Comparison of ENCODE assay signal across 13 mouse cellular contexts in genomic region chr11:64023380-64023981, GRCm38 (mm10). TPM values are rescaled to one million over a fixed set of nuclear protein-coding genes. Genes with fewer than 3 reads are reported as not detected.
DNase-seq lines count a peak whose midpoint lies in the region; ATAC-seq lines count a peak whose summit lies in the region.
"Had no signal": no experiment of that assay in that cellular context is flagged by ENCODE, and none has a peak within 500 bp of the region (broad histone marks: within the 10 kb centered on the region; RNA-seq: fewer than 3 reads in every experiment).

No protein-coding gene starts in this region.

- no peak overlapping the region for H3K4me3 ChIP-seq in midbrain, embryonic 13.5 days (replicated peaks)
- H3K4me3 ChIP-seq: heart, embryonic 13.5 days; left cerebral cortex, adult 2 months had no signal

- intact Hi-C loops in heart, postnatal 10 days (cut with DNase I): no loop called here

- ATAC-seq in midbrain, embryonic 13.5 days: peak; percentile 68

- H3K9me3 ChIP-seq in midbrain, embryonic 13.5 days: no peaks in the 10 kb centered on the region
- H3K9me3 ChIP-seq: G1E; heart, embryonic 13.5 days had no signal

- H3K27me3 ChIP-seq in midbrain, embryonic 13.5 days: no peaks in the 10 kb centered on the region; the same call in 1 of the 2 replicates
- H3K27me3 ChIP-seq: heart, embryonic 13.5 days had no signal

- WGBS in midbrain, embryonic 13.5 days: 35% methylated on average over 15 of the region's 15 CpGs

- H3K27ac ChIP-seq in midbrain, embryonic 13.5 days: peak overlapping the region; percentile 52
- H3K27ac ChIP-seq: heart, embryonic 13.5 days; left cerebral cortex, adult 2 months had no signal

- H3K36me3 ChIP-seq in midbrain, embryonic 13.5 days: no peaks in the 10 kb centered on the region
- H3K36me3 ChIP-seq: heart, embryonic 13.5 days had no signal

- no peak overlapping the region for H3K9ac ChIP-seq in midbrain, embryonic 13.5 days (replicated peaks)
- H3K9ac ChIP-seq: heart, embryonic 13.5 days had no signal

- peaks cover 43% of the 10 kb centered on the region for H3K4me1 ChIP-seq in midbrain, embryonic 13.5 days (replicated peaks)

- peak; percentile 49 for DNase-seq in heart, adult 11 months
- DNase-seq in heart, postnatal 10 days: no peak
- DNase-seq in embryo, embryonic 10 days (ENCODE audit: low spot score): peak; percentile 57
- DNase-seq in forelimb bud, embryonic 11.5 days (ENCODE audit: low read depth, low spot score): peak; percentile 63
- no peak for DNase-seq in spleen, postnatal 10 days (ENCODE audit: low spot score in 2 of 2)
- no peak for DNase-seq in urinary bladder, postnatal 4 days (ENCODE audit: low spot score in 2 of 2)
- no peak for DNase-seq in c-Kit-positive CD71-positive TER-119-positive erythroid progenitor cells, embryonic 14.5 days (ENCODE audit: low spot score)
- DNase-seq: kidney, adult 9 months; thymus, adult 2 months had no signal

- no peak overlapping the region for H3K4me2 ChIP-seq in midbrain, embryonic 13.5 days (replicated peaks)
- H3K4me2 ChIP-seq: heart, embryonic 13.5 days had no signal

RNA-seq across cellular contexts. Expression of gene Cox10, which starts 55.8 kb away (rescaled TPM):
- total RNA-seq in heart, postnatal 10 days (2021): 10 to 100 TPM; 71.2 to 72.1 TPM
- 22.3 and 25.5 TPM in 2 replicates for polyA plus RNA-seq in midbrain, embryonic 13.5 days (2015; fragmentation: Nextera tagmentation; extraction: Ambion mirVana)

Comparison
In these comparisons a context has a peak if more than half of its experiments do, and no peak if none do; other contexts are left out.
1. DNase-seq: peak in heart, adult 11 months (single experiment), embryo, embryonic 10 days (single experiment) and forelimb bud, embryonic 11.5 days (single experiment); none in heart, postnatal 10 days (0 of 2), spleen, postnatal 10 days (0 of 2), urinary bladder, postnatal 4 days (0 of 2) and c-Kit-positive CD71-positive TER-119-positive erythroid progenitor cells, embryonic 14.5 days (single experiment).